Comparison of ENCODE assay signal across 21 mouse cellular contexts in the genomic region with DNA sequence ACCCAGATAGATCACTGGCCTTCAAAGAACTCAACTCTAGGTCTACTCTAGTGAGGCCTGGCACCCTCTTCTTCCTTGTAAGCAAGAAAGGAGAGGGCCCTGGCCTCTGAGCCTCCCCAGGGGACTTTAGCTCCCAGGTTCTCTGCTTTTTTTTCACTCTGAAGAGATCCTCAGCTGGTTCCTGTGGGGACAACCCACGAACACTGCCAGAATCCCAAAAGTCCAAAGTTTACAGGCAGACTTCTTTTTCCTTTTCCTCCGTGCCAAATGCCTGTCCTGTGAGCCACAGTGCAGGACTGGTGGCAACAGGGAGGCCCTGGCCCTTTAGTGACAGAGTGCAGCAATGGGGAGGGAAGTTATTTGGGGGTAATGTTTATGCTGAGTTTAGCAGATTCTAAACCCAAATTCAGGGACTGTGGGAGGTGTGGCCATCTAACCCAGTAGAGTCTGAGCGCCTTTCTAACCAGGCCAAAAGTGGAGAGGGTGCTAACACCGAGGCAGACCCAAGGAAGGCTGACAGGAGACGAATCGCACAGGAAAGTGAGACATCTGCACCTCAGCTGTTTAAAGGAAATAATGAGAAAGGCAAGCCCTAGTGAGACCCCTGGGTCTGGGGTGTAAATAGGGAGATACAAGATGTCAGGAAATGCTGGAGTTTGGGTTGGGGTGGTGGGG. TPM values are rescaled to one million over a fixed set of nuclear protein-coding genes. Genes with fewer than 3 reads are reported as not detected.
A peak's percentile ranks its signal among the peaks of the same experiment; 100 is the strongest.
DNase-seq lines count a peak whose midpoint lies in the region; ATAC-seq and TF ChIP-seq lines count a peak whose summit lies in the region.
"Had no signal": no experiment of that assay in that cellular context is flagged by ENCODE, and none has a peak within 500 bp of the region (broad histone marks: within the 10 kb centered on the region; RNA-seq: fewer than 3 reads in every experiment).

No protein-coding gene starts in this region.

- peak overlapping the region; percentile 72; the same call in 1 of the 2 replicates for H3K27ac ChIP-seq in heart, embryonic 10.5 days
- no peak overlapping the region for H3K27ac ChIP-seq in heart, embryonic 11.5 days (ENCODE audit: low read depth, low read length)
- H3K27ac ChIP-seq in layer of hippocampus, adult 2 months: peak overlapping the region; percentile 46; the same call in 1 of the 2 replicates
- H3K27ac ChIP-seq: embryonic facial prominence, embryonic 10.5 days; kidney, postnatal 0 days; limb, embryonic 15.5 days; neural tube, embryonic 13.5 days had no signal

- no peak for TF ChIP-seq CTCF in layer of hippocampus, adult 2 months (conservative IDR thresholded peaks at IDR 0.05)

- no peak overlapping the region for H3K4me3 ChIP-seq in heart, embryonic 10.5 days
- no peak overlapping the region for H3K4me3 ChIP-seq in heart, embryonic 11.5 days (ENCODE audit: low read depth, low read length)
- no peak overlapping the region for H3K4me3 ChIP-seq in layer of hippocampus, adult 2 months
- H3K4me3 ChIP-seq: embryonic facial prominence, embryonic 10.5 days; heart, embryonic 13.5 days; limb, embryonic 15.5 days; neural tube, embryonic 13.5 days had no signal

- H3K27me3 ChIP-seq in heart, embryonic 10.5 days (ENCODE audit: insufficient read depth, poor library complexity, severe bottlenecking): peaks cover 27% of the 10 kb centered on the region
- H3K27me3 ChIP-seq in heart, embryonic 11.5 days (ENCODE audit: control insufficient read depth, insufficient read depth, low read length): peaks cover 14% of the 10 kb centered on the region

- H3K9me3 ChIP-seq in heart, embryonic 10.5 days: no peaks in the 10 kb centered on the region
- H3K9me3 ChIP-seq in heart, embryonic 11.5 days (replicated peaks; ENCODE audit: control insufficient read depth, low read length): no peaks in the 10 kb centered on the region
- H3K9me3 ChIP-seq: embryonic facial prominence, embryonic 10.5 days; limb, embryonic 15.5 days; neural tube, embryonic 13.5 days had no signal

- 67% methylated on average over 6 of the region's 6 CpGs for WGBS in heart, embryonic 10.5 days
- 64% methylated on average over 6 of the region's 6 CpGs for WGBS in heart, embryonic 11.5 days (ENCODE audit: insufficient replicate concordance)

- no peaks in the 10 kb centered on the region for H3K36me3 ChIP-seq in heart, embryonic 10.5 days
- no peaks in the 10 kb centered on the region for H3K36me3 ChIP-seq in heart, embryonic 11.5 days (ENCODE audit: control insufficient read depth, insufficient read depth, low read length)
- H3K36me3 ChIP-seq: embryonic facial prominence, embryonic 10.5 days; heart, embryonic 13.5 days; limb, embryonic 15.5 days; neural tube, embryonic 13.5 days had no signal

- no peak overlapping the region for H3K4me2 ChIP-seq in heart, embryonic 11.5 days
- H3K4me2 ChIP-seq: heart, embryonic 13.5 days; limb, embryonic 15.5 days; neural tube, embryonic 13.5 days had no signal

- H3K4me1 ChIP-seq in heart, embryonic 10.5 days: peaks cover 34% of the 10 kb centered on the region
- peaks cover 14% of the 10 kb centered on the region for H3K4me1 ChIP-seq in heart, embryonic 11.5 days (ENCODE audit: control insufficient read depth, insufficient read depth, low read length)

- no peak overlapping the region for H3K9ac ChIP-seq in heart, embryonic 11.5 days (ENCODE audit: low read depth, low read length)
- H3K9ac ChIP-seq: heart, embryonic 13.5 days; limb, embryonic 15.5 days; neural tube, embryonic 13.5 days had no signal

- no peak for ATAC-seq in heart, embryonic 11.5 days (replicated peaks; ENCODE audit: insufficient number of reproducible peaks, low FRiP score, low TSS enrichment)
- no peak for ATAC-seq in erythroid progenitor cell, adult 5-6 weeks (replicated peaks; ENCODE audit: low FRiP score, poor library complexity, severe bottlenecking)
- ATAC-seq: activated CD4-positive, CD25-positive, alpha-beta regulatory T cell, adult 4 months had no signal

- DNase-seq in heart, embryonic 10.5 days (ENCODE audit: low spot score): no peak
- no peak for DNase-seq in layer of hippocampus, adult 2 months (ENCODE audit: low spot score in 2 of 2)
- DNase-seq in layer of hippocampus, adult 9-11 months: no peak
- DNase-seq in adipocyte (ENCODE audit: low spot score): peak; percentile 18
- peak; percentile 63 to 64 for DNase-seq in kidney, postnatal 36 days
- DNase-seq in lung, postnatal 10 days: no peak
- DNase-seq: cerebellum, adult 11 months; cerebellum, postnatal 25 days; gastrocnemius, postnatal 10 days; lung, postnatal 14 days; right cerebral cortex, postnatal 25 days; thymus, postnatal 14 days had no signal

RNA-seq across cellular contexts. Expression of gene Irf5, which starts 3.7 kb away (rescaled TPM):
- polyA plus RNA-seq in heart, embryonic 10.5 days (2016; fragmentation: Nextera tagmentation; extraction: Ambion mirVana): 22.1 and 24.9 TPM in 2 replicates
- polyA plus RNA-seq in heart, embryonic 11.5 days (2014; fragmentation: Nextera tagmentation; extraction: Ambion mirVana): 11.6 and 14.8 TPM in 2 replicates
- 1 to 10 TPM; 3.8 to 5.1 TPM for total RNA-seq in layer of hippocampus, adult 2 months (2021)
- 2.5 and 9.7 TPM in 2 replicates for total RNA-seq in erythroid progenitor cell, adult 5-6 weeks (2015; ENCODE audit: low replicate concordance)
- 6.7 and 13.5 TPM in 2 replicates for total RNA-seq in erythroid progenitor cell, adult 5-6 weeks (2017; ENCODE audit: low replicate concordance)

RNA-seq across cellular contexts. Expression of gene Kcp, which starts 15.0 kb away (rescaled TPM):
- polyA plus RNA-seq in heart, embryonic 10.5 days (2016; fragmentation: Nextera tagmentation; extraction: Ambion mirVana): 13.8 and 23.3 TPM in 2 replicates
- 10.9 and 13.1 TPM in 2 replicates for polyA plus RNA-seq in heart, embryonic 11.5 days (2014; fragmentation: Nextera tagmentation; extraction: Ambion mirVana)
- total RNA-seq in layer of hippocampus, adult 2 months (2021): 1 to 10 TPM; 1.1 to 2.0 TPM
- total RNA-seq in erythroid progenitor cell, adult 5-6 weeks (2015; ENCODE audit: low replicate concordance): not detected in 2 replicates
- not detected in 2 replicates for total RNA-seq in erythroid progenitor cell, adult 5-6 weeks (2017; ENCODE audit: low replicate concordance)

RNA-seq across cellular contexts. Expression of gene Atp6v1fnb, which starts 51.5 kb away (rescaled TPM):
- polyA plus RNA-seq in heart, embryonic 10.5 days (2016; fragmentation: Nextera tagmentation; extraction: Ambion mirVana): not detected in 2 replicates
- polyA plus RNA-seq in heart, embryonic 11.5 days (2014; fragmentation: Nextera tagmentation; extraction: Ambion mirVana): not detected in 2 replicates
- under 1 TPM in 1 of 2 experiments, not detected in 1; 0.59 TPM for total RNA-seq in layer of hippocampus, adult 2 months (2021)
- total RNA-seq in erythroid progenitor cell, adult 5-6 weeks (2015; ENCODE audit: low replicate concordance): not detected in 2 replicates
- total RNA-seq in erythroid progenitor cell, adult 5-6 weeks (2017; ENCODE audit: low replicate concordance): 0.64 TPM in 1 of 2 replicates, not detected in the other
- polyA plus RNA-seq: activated CD4-positive, CD25-positive, alpha-beta regulatory T cell, adult 4 months; embryonic facial prominence, embryonic 10.5 days; heart, embryonic 13.5 days; hindbrain, embryonic 11.5 days; kidney, postnatal 0 days; limb, embryonic 15.5 days; neural tube, embryonic 13.5 days had no signal

RNA-seq across cellular contexts. Expression of gene Atp6v1f, which starts 55.2 kb away (rescaled TPM):
- polyA plus RNA-seq in heart, embryonic 10.5 days (2016; fragmentation: Nextera tagmentation; extraction: Ambion mirVana): 214 and 228 TPM in 2 replicates
- 200 and 209 TPM in 2 replicates for polyA plus RNA-seq in heart, embryonic 11.5 days (2014; fragmentation: Nextera tagmentation; extraction: Ambion mirVana)
- total RNA-seq in layer of hippocampus, adult 2 months (2021): 100 to 1,000 TPM; 245 to 247 TPM
- total RNA-seq in erythroid progenitor cell, adult 5-6 weeks (2015; ENCODE audit: low replicate concordance): 66.7 and 71.7 TPM in 2 replicates
- 24.1 and 45.5 TPM in 2 replicates for total RNA-seq in erythroid progenitor cell, adult 5-6 weeks (2017; ENCODE audit: low replicate concordance)

Comparison
In these comparisons a context has a peak if more than half of its experiments do, and no peak if none do; other contexts are left out.
1. DNase-seq: peak in adipocyte (single experiment) and kidney, postnatal 36 days (2 of 2); none in heart, embryonic 10.5 days (single experiment), layer of hippocampus, adult 2 months (0 of 2), layer of hippocampus, adult 9-11 months (single experiment) and lung, postnatal 10 days (single experiment).